Comparison of ENCODE assay signal across 14 mouse cellular contexts in genomic region chr13:57673399-57673798, GRCm38 (mm10).
"Had no signal": no experiment of that assay in that cellular context is flagged by ENCODE, and none has a peak within 500 bp of the region (broad histone marks: within the 10 kb centered on the region; RNA-seq: fewer than 3 reads in every experiment).

No protein-coding gene starts in this region.

- H3K27ac ChIP-seq: kidney, embryonic 15.5 days; limb, embryonic 15.5 days; midbrain, embryonic 10.5 days; neural tube, embryonic 12.5 days had no signal

- H3K9ac ChIP-seq: kidney, embryonic 15.5 days; limb, embryonic 15.5 days; lung, embryonic 14.5 days; neural tube, embryonic 12.5 days had no signal

- H3K9me3 ChIP-seq: kidney, embryonic 15.5 days; limb, embryonic 15.5 days; midbrain, embryonic 10.5 days; neural tube, embryonic 12.5 days had no signal

- DNase-seq: kidney, adult 2 months; kidney, postnatal 14 days; layer of hippocampus, adult 9-11 months; layer of hippocampus, postnatal 36 days; lung, embryonic 14.5 days; lung, postnatal 10 days; lung, postnatal 4 days; midbrain, embryonic 14.5 days; thymus, postnatal 4 days had no signal

- H3K4me2 ChIP-seq: kidney, embryonic 15.5 days; limb, embryonic 15.5 days; lung, embryonic 14.5 days; neural tube, embryonic 12.5 days had no signal

- H3K27me3 ChIP-seq: kidney, embryonic 15.5 days; limb, embryonic 15.5 days; neural tube, embryonic 12.5 days had no signal

- H3K36me3 ChIP-seq: kidney, embryonic 15.5 days; limb, embryonic 15.5 days; midbrain, embryonic 10.5 days; neural tube, embryonic 12.5 days had no signal

- H3K4me1 ChIP-seq: neural tube, embryonic 12.5 days had no signal

- H3K4me3 ChIP-seq: kidney, embryonic 15.5 days; limb, embryonic 15.5 days; midbrain, embryonic 10.5 days; myocyte; neural tube, embryonic 12.5 days had no signal
